Mouse (Mus musculus) thymus, adult 2 months (tissue): ENCODE measurements around the gene Phyhd1.

ENCODE experiments used
- CTCF ChIP-seq: fragments of 200-500 bp; IDR thresholded peaks from 2 replicates; pipeline ENCODE4 v1.5.1; 2012; ENCODE audit warnings: mild to moderate bottlenecking, control low read depth, low read length, moderate library complexity, borderline replicate concordance; ENCODE audit not compliant: control insufficient read depth, poor library complexity, insufficient read depth; ENCODE audit errors: extremely low read depth
- POLR2A ChIP-seq: fragments of 200-500 bp; IDR thresholded peaks from 2 replicates; pipeline ENCODE4 v1.6.1; 2012; ENCODE audit warnings: mild to moderate bottlenecking, low read length, control low read depth, moderate library complexity; ENCODE audit not compliant: control insufficient read depth, poor library complexity, insufficient read depth; ENCODE audit errors: extremely low read depth

DNA sequence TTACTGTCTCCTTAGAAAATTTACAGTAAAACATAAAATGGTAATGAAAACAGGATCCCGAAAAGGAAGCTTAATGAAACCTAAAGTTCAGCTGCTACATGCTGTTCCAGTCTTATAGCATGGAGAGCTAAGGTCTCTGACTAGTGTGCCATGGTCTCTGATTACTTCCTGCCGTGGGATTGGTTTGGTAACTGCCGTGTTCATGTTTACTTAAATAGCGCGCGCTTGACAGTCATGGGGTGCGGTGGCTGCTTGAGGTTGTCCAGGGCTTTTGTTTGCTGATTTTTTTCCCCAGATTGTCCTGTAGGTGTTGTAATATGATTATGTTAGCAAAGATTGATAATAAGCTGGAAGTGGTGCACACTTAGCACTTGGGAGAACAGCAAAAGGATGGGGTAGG, 40.1 kb downstream of the Phyhd1 start:
- TF ChIP-seq CTCF, result no peak
- no peak for TF ChIP-seq POLR2A
